Mouse (Mus musculus): Measurements from ENCODE around the gene Nudt7. TPM values are rescaled to one million over a fixed set of nuclear protein-coding genes. Genes with fewer than 3 reads are reported as not detected.

Nudt7 gene
- total RNA-seq (2012; rRNA removed) (not detected in 2 replicates), polyA plus RNA-seq (2012; ENCODE audit: insufficient read depth in 1 of 2, insufficient read length in 2 of 2, low read depth in 1 of 2, low replicate concordance in 2 of 2, missing spikeins in 1 of 2) (not detected)

GRCm38 (mm10) chr8:114133510-114134362 is at the start of gene Nudt7:
Nudt7 (plus strand) TSS chr8:114133557.
- no peaks in the 10 kb centered on the region for H3K27me3 ChIP-seq (ENCODE audit: control insufficient read depth in 1 of 2, insufficient read depth in 2 of 2, low read length in 2 of 2)
- no peaks in the 10 kb centered on the region for H3K36me3 ChIP-seq (ENCODE audit: control insufficient read depth in 1 of 2, insufficient read depth in 2 of 2, low read length in 2 of 2)
- H3K9me3 ChIP-seq (replicated peaks; ENCODE audit: insufficient read depth, low read length): no peaks in the 10 kb centered on the region
- H3K4me3 ChIP-seq (ENCODE audit: control insufficient read depth in 1 of 2, insufficient read depth in 1 of 2, low read depth in 2 of 2, low read length in 2 of 2): no peak within 1 kb of the TSS
- no peaks in the 10 kb centered on the region for H3K79me2 ChIP-seq (ENCODE audit: control insufficient read depth, insufficient read depth, low read length, poor library complexity)
- DNase-seq (ENCODE audit: low read depth, low spot score): no peak
- H3K27ac ChIP-seq (ENCODE audit: control insufficient read depth, low read depth, low read length): no peak within 1 kb of the TSS
- no peak for TF ChIP-seq ELF1 (IDR thresholded peaks at IDR 0.05; ENCODE audit: low read depth, low read length)
- TF ChIP-seq TCF12 (IDR thresholded peaks at IDR 0.05; ENCODE audit: low read depth, low read length): no peak
- TF ChIP-seq HCFC1 (IDR thresholded peaks at IDR 0.05; ENCODE audit: low read depth, low read length): no peak
- TF ChIP-seq NELFE (IDR thresholded peaks at IDR 0.05; ENCODE audit: low read depth, low read length): no peak
- no peak for TF ChIP-seq SIN3A (IDR thresholded peaks at IDR 0.05; ENCODE audit: low read length)
- no peak for TF ChIP-seq MEF2A (IDR thresholded peaks at IDR 0.05; ENCODE audit: extremely low read depth, insufficient replicate concordance, low read depth, low read length, poor library complexity, severe bottlenecking)
- no peak for TF ChIP-seq POLR2AphosphoS5 (IDR thresholded peaks at IDR 0.05; ENCODE audit: borderline replicate concordance, low read depth, low read length)
- TF ChIP-seq E2F4 (IDR thresholded peaks at IDR 0.05; ENCODE audit: borderline replicate concordance, low read depth, low read length): no peak
- TF ChIP-seq MAFK (IDR thresholded peaks at IDR 0.05; ENCODE audit: borderline replicate concordance, low read depth, low read length): no peak
- no peak for TF ChIP-seq CHD1 (IDR thresholded peaks at IDR 0.05; ENCODE audit: low read depth, low read length)
- no peak for TF ChIP-seq NRF1 (IDR thresholded peaks at IDR 0.05; ENCODE audit: insufficient read depth, low read depth, low read length, poor library complexity, severe bottlenecking)
- no peak for TF ChIP-seq RAD21 (IDR thresholded peaks at IDR 0.05; ENCODE audit: low read depth, low read length)
- no peak for TF ChIP-seq BHLHE40 (IDR thresholded peaks at IDR 0.05; ENCODE audit: borderline replicate concordance, low read depth, low read length)
- no peak for TF ChIP-seq ETS1 (IDR thresholded peaks at IDR 0.05; ENCODE audit: low read depth, low read length)
- TF ChIP-seq CTCF (IDR thresholded peaks at IDR 0.05 in 2 of 3, conservative IDR thresholded peaks at IDR 0.05 in 1 of 3; ENCODE audit: control insufficient read depth in 1 of 3, insufficient read depth in 1 of 3, low read depth in 2 of 3, low read length in 3 of 3, poor library complexity in 1 of 3, severe bottlenecking in 1 of 3): no peak
- TF ChIP-seq MAZ (IDR thresholded peaks at IDR 0.05; ENCODE audit: low read depth, low read length): no peak
- no peak for TF ChIP-seq RCOR1 (IDR thresholded peaks at IDR 0.05; ENCODE audit: low read depth, low read length)
- TF ChIP-seq ZNF384 (IDR thresholded peaks at IDR 0.05; ENCODE audit: low read depth, low read length): no peak
- no peak for TF ChIP-seq JUND (IDR thresholded peaks at IDR 0.05; ENCODE audit: low read depth, low read length)
- no peak within 1 kb of the TSS for H3K9ac ChIP-seq (ENCODE audit: control insufficient read depth, low read depth, low read length, poor library complexity, severe bottlenecking)
- no peaks in the 10 kb centered on the region for H3K4me1 ChIP-seq (ENCODE audit: control insufficient read depth in 1 of 2, insufficient read depth in 2 of 2, low read length in 2 of 2)
